Comparison of ENCODE assay signal across 16 mouse cellular contexts in genomic region chr11:121216831-121217230, GRCm38 (mm10).
"Had no signal": no experiment of that assay in that cellular context is flagged by ENCODE, and none has a peak within 500 bp of the region (broad histone marks: within the 10 kb centered on the region; RNA-seq: fewer than 3 reads in every experiment).

No protein-coding gene starts in this region.

- H3K4me3 ChIP-seq: liver, embryonic 15.5 days; lung, embryonic 15.5 days; megakaryocyte, embryonic 14.5 days; midbrain, embryonic 12.5 days; neural tube, embryonic 12.5 days had no signal

- DNase-seq: liver, postnatal 0 days; lung, adult 2 months; lung, postnatal 14 days; lung, postnatal 36 days; midbrain, embryonic 14.5 days; right cerebral cortex, postnatal 14 days; spleen, adult 18-20 months; thymus, adult 18-20 months; thymus, postnatal 14 days; thymus, postnatal 36 days had no signal

- H3K27ac ChIP-seq: liver, embryonic 15.5 days; lung, embryonic 15.5 days; macrophage; midbrain, embryonic 12.5 days; neural tube, embryonic 12.5 days had no signal
